Mouse (Mus musculus): ENCODE measurements around the gene Faap20. TPM values are rescaled to one million over a fixed set of nuclear protein-coding genes. Genes with fewer than 3 reads are reported as not detected.

Gene Faap20
- polyA plus RNA-seq, 1 experiment from 2014 or later: 60.1 TPM

DNA sequence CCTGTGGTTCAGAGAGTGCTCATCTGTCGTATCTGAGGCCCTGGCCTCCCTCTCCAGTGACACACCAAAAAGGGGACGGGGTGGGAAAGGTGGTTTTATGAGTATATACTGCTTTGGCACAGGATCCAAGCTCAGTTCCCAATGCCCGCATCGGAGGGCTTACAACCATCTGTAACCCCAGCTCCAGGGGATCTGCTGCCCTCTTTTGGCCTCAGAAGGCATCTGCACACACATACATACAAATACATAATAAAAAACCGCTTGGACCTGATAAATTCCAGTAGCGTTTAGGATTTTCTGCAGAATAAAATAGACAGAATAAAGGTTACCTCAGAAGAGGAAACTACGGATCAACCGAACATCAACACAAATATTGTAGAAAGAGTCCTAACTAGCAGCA is 29.5 kb downstream of the Faap20 start:
- no peak overlapping the region for H3K27ac ChIP-seq (ENCODE audit: low read length)
- 80% methylated on average over 8 of the region's 8 CpGs for WGBS
- H3K4me2 ChIP-seq (ENCODE audit: low read depth, low read length): no peak overlapping the region
- no peaks in the 10 kb centered on the region for H3K36me3 ChIP-seq (ENCODE audit: control insufficient read depth, insufficient read depth, low read length)
- no peaks in the 10 kb centered on the region for H3K27me3 ChIP-seq (ENCODE audit: control insufficient read depth, insufficient read depth, low read length)
- peaks cover 31% of the 10 kb centered on the region for H3K4me1 ChIP-seq (ENCODE audit: control insufficient read depth, insufficient read depth, low read length)
- ATAC-seq (ENCODE audit: insufficient read depth, low FRiP score): no peak
- H3K4me3 ChIP-seq (replicated peaks; ENCODE audit: low read length): no peak overlapping the region
- H3K9ac ChIP-seq (ENCODE audit: low read length): no peak overlapping the region
- no peaks in the 10 kb centered on the region for H3K9me3 ChIP-seq (replicated peaks; ENCODE audit: control insufficient read depth, low read length)

GRCm38 (mm10) chr4:155279926-155280767 is 30.5 kb downstream of the Faap20 start:
- peak; percentile 37; the same call in 1 of the 2 replicates for ATAC-seq (ENCODE audit: insufficient read depth, low FRiP score)

GRCm38 (mm10) chr4:155280768-155281121 is 31.1 kb downstream of the Faap20 start:
- Histone ChIP-seq H3K4me2 (ENCODE audit: low read depth, low read length) (no peak overlapping the region), H3K9ac (ENCODE audit: low read length) (no peak overlapping the region), H3K4me3 (replicated peaks; ENCODE audit: low read length) (no peak overlapping the region), H3K4me1 (ENCODE audit: control insufficient read depth, insufficient read depth, low read length) (peaks cover 31% of the 10 kb centered on the region), H3K27me3 (ENCODE audit: control insufficient read depth, insufficient read depth, low read length) (no peaks in the 10 kb centered on the region), H3K27ac (ENCODE audit: low read length) (no peak overlapping the region), H3K9me3 (replicated peaks; ENCODE audit: control insufficient read depth, low read length) (no peaks in the 10 kb centered on the region), H3K36me3 (ENCODE audit: control insufficient read depth, insufficient read depth, low read length) (no peaks in the 10 kb centered on the region)
- 70% methylated on average over 1 of the region's 1 CpGs for WGBS
- ATAC-seq (ENCODE audit: insufficient read depth, low FRiP score): no peak

More at GRCm38 (mm10) chr4:155279926-155280767, 30.5 kb downstream of the Faap20 start:
- 48% methylated on average over 16 of the region's 16 CpGs for WGBS
- H3K9ac ChIP-seq (ENCODE audit: low read length): no peak overlapping the region
- H3K36me3 ChIP-seq (ENCODE audit: control insufficient read depth, insufficient read depth, low read length): no peaks in the 10 kb centered on the region
- H3K9me3 ChIP-seq (replicated peaks; ENCODE audit: control insufficient read depth, low read length): no peaks in the 10 kb centered on the region
- no peaks in the 10 kb centered on the region for H3K27me3 ChIP-seq (ENCODE audit: control insufficient read depth, insufficient read depth, low read length)
- H3K4me1 ChIP-seq (ENCODE audit: control insufficient read depth, insufficient read depth, low read length): peaks cover 31% of the 10 kb centered on the region
- no peak overlapping the region for H3K4me2 ChIP-seq (ENCODE audit: low read depth, low read length)
- H3K4me3 ChIP-seq (replicated peaks; ENCODE audit: low read length): no peak overlapping the region
- H3K27ac ChIP-seq (ENCODE audit: low read length): no peak overlapping the region

DNA sequence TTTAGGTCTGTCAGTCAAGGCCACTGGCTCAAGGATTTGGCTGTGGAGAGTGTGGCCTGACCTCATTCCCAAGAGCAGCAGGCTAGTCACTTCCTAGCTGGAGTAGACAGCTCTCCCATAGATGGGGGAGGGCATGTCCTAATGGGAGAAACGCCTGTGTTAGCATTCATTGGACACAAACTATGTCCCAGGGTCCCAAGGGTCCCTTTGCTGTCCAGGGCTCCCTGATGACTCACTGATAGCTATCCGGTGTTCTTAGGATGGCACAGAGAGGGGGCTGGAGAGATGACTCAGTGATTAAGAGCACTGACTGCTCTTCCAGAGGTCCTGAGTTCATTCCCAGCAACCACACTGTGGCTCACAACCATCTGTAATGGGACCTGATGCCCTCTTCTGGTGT is 31.6 kb downstream of the Faap20 start:
- H3K4me2 ChIP-seq (ENCODE audit: low read depth, low read length): no peak overlapping the region
- ATAC-seq (ENCODE audit: insufficient read depth, low FRiP score): no peak
- H3K4me1 ChIP-seq (ENCODE audit: control insufficient read depth, insufficient read depth, low read length): peaks cover 31% of the 10 kb centered on the region
- no peak overlapping the region for H3K9ac ChIP-seq (ENCODE audit: low read length)
- no peak overlapping the region for H3K27ac ChIP-seq (ENCODE audit: low read length)
- WGBS: 65% methylated on average over 2 of the region's 2 CpGs
- H3K9me3 ChIP-seq (replicated peaks; ENCODE audit: control insufficient read depth, low read length): no peaks in the 10 kb centered on the region
- no peaks in the 10 kb centered on the region for H3K36me3 ChIP-seq (ENCODE audit: control insufficient read depth, insufficient read depth, low read length)
- no peaks in the 10 kb centered on the region for H3K27me3 ChIP-seq (ENCODE audit: control insufficient read depth, insufficient read depth, low read length)
- H3K4me3 ChIP-seq (replicated peaks; ENCODE audit: low read length): no peak overlapping the region

DNA sequence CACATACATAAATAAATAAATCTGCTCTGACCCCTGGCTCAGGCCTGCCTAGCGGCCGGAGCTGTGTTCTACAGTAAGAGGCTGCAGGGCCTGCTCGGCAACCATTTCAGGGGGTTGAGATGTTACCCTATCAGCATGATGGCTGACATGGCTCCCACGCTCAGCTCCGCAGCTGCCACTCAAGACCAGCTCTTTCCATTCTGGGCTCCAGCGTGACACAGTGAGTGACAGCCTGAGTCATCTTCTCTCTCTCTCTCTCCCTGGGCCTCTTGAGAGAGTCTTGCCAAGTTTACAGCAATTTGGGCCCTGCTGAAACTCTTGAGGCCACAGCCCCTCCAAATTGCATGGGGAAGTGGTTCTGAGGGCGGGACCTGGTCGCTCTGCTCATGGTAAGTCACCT is 32.0 kb downstream of the Faap20 start:
- no peaks in the 10 kb centered on the region for H3K27me3 ChIP-seq (ENCODE audit: control insufficient read depth, insufficient read depth, low read length)
- no peaks in the 10 kb centered on the region for H3K9me3 ChIP-seq (replicated peaks; ENCODE audit: control insufficient read depth, low read length)
- H3K9ac ChIP-seq (ENCODE audit: low read length): no peak overlapping the region
- no peak overlapping the region for H3K4me3 ChIP-seq (replicated peaks; ENCODE audit: low read length)
- 87% methylated on average over 8 of the region's 8 CpGs for WGBS
- peaks cover 31% of the 10 kb centered on the region for H3K4me1 ChIP-seq (ENCODE audit: control insufficient read depth, insufficient read depth, low read length)
- H3K36me3 ChIP-seq (ENCODE audit: control insufficient read depth, insufficient read depth, low read length): no peaks in the 10 kb centered on the region
- no peak for ATAC-seq (ENCODE audit: insufficient read depth, low FRiP score)
- 0 out of 2 replicates have a peak overlapping the region, but pooled peaks have one; percentile 70 for H3K27ac ChIP-seq (ENCODE audit: low read length)
- no peak overlapping the region for H3K4me2 ChIP-seq (ENCODE audit: low read depth, low read length)

DNA sequence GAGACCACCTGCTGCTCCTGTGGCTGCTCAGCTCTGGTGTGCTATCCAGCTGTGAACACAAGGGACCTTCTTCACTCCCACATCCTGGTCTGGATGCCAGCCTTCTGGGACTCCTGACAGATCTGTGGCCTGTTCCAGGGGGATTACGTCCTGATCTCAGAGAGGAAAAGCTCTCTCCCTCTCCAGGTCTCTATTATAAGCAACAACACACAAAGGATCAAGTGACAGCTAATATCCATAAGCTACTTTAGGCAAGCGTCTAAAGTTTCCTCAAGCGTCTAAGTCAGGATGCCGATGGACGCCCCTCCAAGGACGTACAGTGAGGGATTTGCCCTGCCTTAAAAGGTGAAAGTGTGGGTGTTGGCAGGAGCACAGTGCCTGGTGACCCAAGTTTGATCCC is 32.6 kb downstream of the Faap20 start:
- 24% methylated on average over 6 of the region's 6 CpGs for WGBS
- H3K4me1 ChIP-seq (ENCODE audit: control insufficient read depth, insufficient read depth, low read length): peaks cover 31% of the 10 kb centered on the region
- no peaks in the 10 kb centered on the region for H3K36me3 ChIP-seq (ENCODE audit: control insufficient read depth, insufficient read depth, low read length)
- H3K4me3 ChIP-seq (replicated peaks; ENCODE audit: low read length): no peak overlapping the region
- peak overlapping the region; percentile 70 for H3K27ac ChIP-seq (ENCODE audit: low read length)
- H3K27me3 ChIP-seq (ENCODE audit: control insufficient read depth, insufficient read depth, low read length): no peaks in the 10 kb centered on the region
- no peak for ATAC-seq (ENCODE audit: insufficient read depth, low FRiP score)
- H3K4me2 ChIP-seq (ENCODE audit: low read depth, low read length): no peak overlapping the region
- no peaks in the 10 kb centered on the region for H3K9me3 ChIP-seq (replicated peaks; ENCODE audit: control insufficient read depth, low read length)
- no peak overlapping the region for H3K9ac ChIP-seq (ENCODE audit: low read length)

DNA sequence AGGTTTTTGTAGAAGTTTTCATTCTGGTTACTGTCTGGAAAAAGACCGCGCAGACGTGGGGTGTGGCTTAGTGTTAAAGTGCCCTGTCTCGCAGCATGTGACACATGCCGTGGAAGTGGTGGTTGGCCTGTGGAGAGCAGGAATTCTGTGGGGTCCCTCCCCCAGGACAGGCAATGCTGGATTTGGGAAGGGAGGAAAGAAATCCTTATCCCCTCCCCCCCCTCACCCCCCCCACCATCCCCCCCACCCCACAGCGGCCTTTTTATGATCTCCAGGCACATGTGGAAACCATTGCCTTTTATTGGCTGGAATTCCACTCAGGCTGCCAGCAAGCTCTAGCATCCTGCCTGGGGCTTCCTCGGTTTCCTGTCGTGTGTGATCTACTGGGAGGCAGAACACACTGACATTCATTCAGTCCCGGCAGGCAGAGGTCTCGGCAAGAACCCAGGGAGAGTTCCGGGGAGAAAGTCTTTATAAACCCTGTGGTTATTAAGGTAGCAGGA is 33.5 kb downstream of the Faap20 start:
- Histone ChIP-seq H3K27ac (ENCODE audit: low read length) (peak overlapping the region; percentile 70), H3K4me2 (ENCODE audit: low read depth, low read length) (peak overlapping the region; percentile 34), H3K36me3 (ENCODE audit: control insufficient read depth, insufficient read depth, low read length) (no peaks in the 10 kb centered on the region), H3K9ac (ENCODE audit: low read length) (peak overlapping the region; percentile 30), H3K4me1 (ENCODE audit: control insufficient read depth, insufficient read depth, low read length) (peaks cover 31% of the 10 kb centered on the region), H3K27me3 (ENCODE audit: control insufficient read depth, insufficient read depth, low read length) (no peaks in the 10 kb centered on the region), H3K9me3 (replicated peaks; ENCODE audit: control insufficient read depth, low read length) (no peaks in the 10 kb centered on the region), H3K4me3 (replicated peaks; ENCODE audit: low read length) (no peak overlapping the region)
- ATAC-seq (ENCODE audit: insufficient read depth, low FRiP score): peak; percentile 60
- WGBS: 32% methylated on average over 11 of the region's 11 CpGs

GRCm38 (mm10) chr4:155283585-155283984 is 34.0 kb downstream of the Faap20 start:
- H3K9me3 ChIP-seq (replicated peaks; ENCODE audit: control insufficient read depth, low read length): no peaks in the 10 kb centered on the region
- peaks cover 31% of the 10 kb centered on the region for H3K4me1 ChIP-seq (ENCODE audit: control insufficient read depth, insufficient read depth, low read length)
- WGBS: 63% methylated on average over 9 of the region's 9 CpGs
- peak overlapping the region; percentile 70 for H3K27ac ChIP-seq (ENCODE audit: low read length)
- no peak for ATAC-seq (ENCODE audit: insufficient read depth, low FRiP score)
- H3K36me3 ChIP-seq (ENCODE audit: control insufficient read depth, insufficient read depth, low read length): no peaks in the 10 kb centered on the region
- peak overlapping the region; percentile 30 for H3K9ac ChIP-seq (ENCODE audit: low read length)
- no peaks in the 10 kb centered on the region for H3K27me3 ChIP-seq (ENCODE audit: control insufficient read depth, insufficient read depth, low read length)
- H3K4me2 ChIP-seq (ENCODE audit: low read depth, low read length): peak overlapping the region; percentile 34; the same call in 1 of the 2 replicates
- H3K4me3 ChIP-seq (replicated peaks; ENCODE audit: low read length): no peak overlapping the region

DNA sequence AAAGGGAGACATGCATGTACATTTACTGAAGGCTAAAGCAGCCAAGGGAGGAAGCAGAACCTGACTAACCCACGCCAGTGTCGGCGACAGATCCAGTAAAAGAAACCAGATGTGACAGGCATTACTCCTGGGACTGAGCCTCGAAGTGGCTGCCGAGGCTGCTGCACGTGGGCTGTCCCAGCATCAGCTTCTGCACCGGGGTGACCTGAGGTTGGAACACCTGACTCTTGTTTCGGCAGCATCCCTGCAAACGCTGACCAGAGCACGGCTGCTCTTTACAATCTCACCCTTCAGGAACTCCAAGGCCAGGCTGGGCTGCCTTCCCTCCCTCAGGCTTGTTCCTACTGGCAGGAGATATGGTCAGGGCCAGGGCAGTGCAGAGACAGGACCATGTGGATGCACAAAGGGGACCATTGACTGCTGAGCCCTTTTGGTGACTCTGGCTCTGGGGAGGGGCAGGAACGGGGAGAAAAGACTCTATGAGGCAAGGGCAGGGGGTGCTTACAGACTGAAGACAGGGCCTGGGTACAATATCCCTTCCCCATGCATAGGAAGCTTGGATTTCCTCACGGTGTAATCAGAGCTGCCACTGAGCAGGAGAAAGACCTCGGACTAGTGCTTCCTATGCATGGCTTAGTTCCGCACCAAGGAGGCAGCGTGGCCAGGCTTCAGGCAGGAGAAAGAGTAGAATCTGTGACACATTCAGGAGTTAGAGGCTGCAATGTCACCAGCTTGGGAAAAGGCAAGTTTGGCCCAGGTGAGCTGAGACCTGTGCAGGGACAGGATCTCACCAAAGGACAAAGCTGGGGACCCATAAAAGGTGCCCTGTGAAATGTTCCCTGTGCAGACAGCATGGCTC is 35.1 kb downstream of the Faap20 start:
- ATAC-seq (ENCODE audit: insufficient read depth, low FRiP score): no peak
- Histone ChIP-seq H3K4me2 (ENCODE audit: low read depth, low read length) (no peak overlapping the region), H3K4me1 (ENCODE audit: control insufficient read depth, insufficient read depth, low read length) (peaks cover 31% of the 10 kb centered on the region), H3K27ac (ENCODE audit: low read length) (no peak overlapping the region), H3K27me3 (ENCODE audit: control insufficient read depth, insufficient read depth, low read length) (no peaks in the 10 kb centered on the region), H3K4me3 (replicated peaks; ENCODE audit: low read length) (no peak overlapping the region), H3K9me3 (replicated peaks; ENCODE audit: control insufficient read depth, low read length) (no peaks in the 10 kb centered on the region), H3K36me3 (ENCODE audit: control insufficient read depth, insufficient read depth, low read length) (no peaks in the 10 kb centered on the region), H3K9ac (ENCODE audit: low read length) (no peak overlapping the region)
- 58% methylated on average over 15 of the region's 15 CpGs for WGBS
